Mouse (Mus musculus) bone marrow, adult 2 months (tissue): ENCODE data around the gene Ddc. TPM values are rescaled to one million over a fixed set of nuclear protein-coding genes. Genes with fewer than 3 reads are reported as not detected.

Source experiments
- H3K27ac ChIP-seq: fragments of 200-500 bp; 2 replicates; pipeline ENCODE4 v1.5.1; 2012; ENCODE audit warnings: low read depth, mild to moderate bottlenecking, control low read depth, inconsistent platforms, low read length; ENCODE audit not compliant: control insufficient read depth, poor library complexity, insufficient read depth
- H3K4me1 ChIP-seq: fragments of 200-500 bp; 2 replicates; pipeline ENCODE4 v1.6.1; 2011; ENCODE audit warnings: low read length; ENCODE audit not compliant: control insufficient read depth, insufficient read depth
- H3K4me3 ChIP-seq: fragments of 200-500 bp; replicated peaks from 2 replicates; pipeline ENCODE3; 2011; ENCODE audit warnings: mild to moderate bottlenecking, low read depth, low read length, control low read depth; ENCODE audit not compliant: control insufficient read depth
- CTCF ChIP-seq: fragments of 200-500 bp; IDR thresholded peaks from 2 replicates; pipeline ENCODE4 v1.5.1; 2011; ENCODE audit warnings: low read length, control low read depth; ENCODE audit not compliant: control insufficient read depth, insufficient read depth
- POLR2A ChIP-seq: fragments of 200-500 bp; IDR thresholded peaks from 2 replicates; pipeline ENCODE4 v1.6.1; 2011; ENCODE audit warnings: low read depth, mild to moderate bottlenecking, control low read depth, low read length, borderline replicate concordance; ENCODE audit not compliant: control insufficient read depth
- WGBS: fragments of 180-500 bp; shearing (Covaris S2); methylation state at CpG from one replicate; pipeline ENCODE4 v1.1.7; 2018; 5-methylcytosine and 5-hydroxymethylcytosine counted together
- polyA plus RNA-seq: library from polyadenylated mRNA; stranded (reverse); fragments of >200 nt; gene quantifications from 2 replicates; pipeline ENCODE4 v1.2.4, GENCODE M21; 2011; ENCODE audit warnings: low replicate concordance; ENCODE audit not compliant: missing spikeins, insufficient read depth, insufficient read length

Ddc gene
- 1.6 and 2.0 TPM in 2 replicates for polyA plus RNA-seq

DNA sequence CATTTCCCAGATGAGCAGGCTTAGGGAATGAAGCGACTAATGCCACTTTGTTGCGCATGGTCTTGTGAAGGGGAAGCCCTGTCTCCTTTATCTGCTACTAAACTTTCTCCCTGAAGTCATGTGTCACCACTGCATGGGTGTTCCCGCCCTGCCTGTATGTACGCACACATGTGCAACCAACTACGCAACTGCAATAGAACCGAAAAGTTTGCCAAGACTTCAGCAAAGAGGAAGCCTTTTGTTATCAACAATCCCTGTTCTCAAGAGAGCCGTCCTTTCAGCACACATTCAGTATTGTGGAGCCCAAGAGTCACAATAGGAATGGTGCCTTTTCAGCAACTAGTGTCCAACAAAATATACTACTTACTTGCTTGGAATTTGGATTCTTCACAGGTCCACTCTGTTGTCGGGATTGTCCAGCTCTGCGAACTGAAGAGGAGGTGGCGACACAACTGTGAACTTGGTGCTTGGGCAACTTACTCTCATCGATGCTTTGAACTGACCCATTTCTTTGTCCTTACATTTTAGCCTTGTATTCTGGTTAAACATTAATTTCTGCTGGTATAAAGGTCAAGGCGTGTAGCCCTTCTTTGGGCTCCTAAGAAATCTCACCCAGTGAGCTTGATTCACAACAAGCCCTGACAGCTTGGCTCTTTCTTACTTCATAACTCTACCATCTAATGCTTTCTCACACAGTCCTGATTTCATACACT lies at the start of gene Ddc:
TSS of gene Ddc (minus strand) at position 500 of the 713 bp plus-strand sequence.
- Histone ChIP-seq H3K27ac (no peak within 1 kb of the TSS), H3K4me3 (no peak within 1 kb of the TSS), H3K4me1 (no peaks in the 10 kb centered on the region)
- 68% methylated on average over 12 of the region's 12 CpGs for WGBS
- TF ChIP-seq POLR2A: no peak
- no peak for TF ChIP-seq CTCF

- Histone ChIP-seq H3K4me3 (no peak overlapping the region), H3K4me1 (no peaks in the 10 kb centered on the region; the same call in 1 of the 2 replicates), H3K27ac (no peak overlapping the region)
- no peak for TF ChIP-seq CTCF
- no peak for TF ChIP-seq POLR2A
- WGBS: 84% methylated on average over 4 of the region's 4 CpGs
Observed at GRCm38 (mm10) chr11:11945766-11946165, 47.8 kb upstream of the Ddc start.

DNA sequence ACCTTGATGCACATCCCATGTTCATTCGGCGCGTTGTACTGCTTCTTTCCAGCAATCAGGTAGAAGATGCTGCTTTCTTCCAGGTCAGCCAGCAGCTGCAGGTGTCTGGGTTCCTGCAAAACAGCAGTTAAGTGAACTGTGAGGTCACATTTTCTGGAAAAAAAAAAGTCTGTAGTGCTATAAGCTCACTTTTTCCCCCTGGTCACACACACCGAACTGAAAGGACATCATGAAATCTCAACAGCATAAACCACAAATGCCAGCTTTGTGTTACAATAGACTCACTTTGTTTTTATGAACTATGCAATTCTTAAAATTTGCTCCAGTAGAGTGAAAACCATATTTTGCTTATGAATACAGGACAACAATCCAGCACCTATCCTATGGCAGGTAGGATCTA lies 46.9 kb upstream of the Ddc start:
- TF ChIP-seq POLR2A (no peak), CTCF (no peak)
- WGBS: 84% methylated on average over 4 of the region's 4 CpGs
- no peak overlapping the region for H3K27ac ChIP-seq
- no peaks in the 10 kb centered on the region; the same call in 1 of the 2 replicates for H3K4me1 ChIP-seq
- no peak overlapping the region for H3K4me3 ChIP-seq

- H3K4me3 ChIP-seq: no peak overlapping the region
- TF ChIP-seq CTCF (no peak), POLR2A (no peak)
- H3K27ac ChIP-seq: no peak overlapping the region
- no peaks in the 10 kb centered on the region; the same call in 1 of the 2 replicates for H3K4me1 ChIP-seq
Observed at GRCm38 (mm10) chr11:11944082-11944349, 46.1 kb upstream of the Ddc start.

DNA sequence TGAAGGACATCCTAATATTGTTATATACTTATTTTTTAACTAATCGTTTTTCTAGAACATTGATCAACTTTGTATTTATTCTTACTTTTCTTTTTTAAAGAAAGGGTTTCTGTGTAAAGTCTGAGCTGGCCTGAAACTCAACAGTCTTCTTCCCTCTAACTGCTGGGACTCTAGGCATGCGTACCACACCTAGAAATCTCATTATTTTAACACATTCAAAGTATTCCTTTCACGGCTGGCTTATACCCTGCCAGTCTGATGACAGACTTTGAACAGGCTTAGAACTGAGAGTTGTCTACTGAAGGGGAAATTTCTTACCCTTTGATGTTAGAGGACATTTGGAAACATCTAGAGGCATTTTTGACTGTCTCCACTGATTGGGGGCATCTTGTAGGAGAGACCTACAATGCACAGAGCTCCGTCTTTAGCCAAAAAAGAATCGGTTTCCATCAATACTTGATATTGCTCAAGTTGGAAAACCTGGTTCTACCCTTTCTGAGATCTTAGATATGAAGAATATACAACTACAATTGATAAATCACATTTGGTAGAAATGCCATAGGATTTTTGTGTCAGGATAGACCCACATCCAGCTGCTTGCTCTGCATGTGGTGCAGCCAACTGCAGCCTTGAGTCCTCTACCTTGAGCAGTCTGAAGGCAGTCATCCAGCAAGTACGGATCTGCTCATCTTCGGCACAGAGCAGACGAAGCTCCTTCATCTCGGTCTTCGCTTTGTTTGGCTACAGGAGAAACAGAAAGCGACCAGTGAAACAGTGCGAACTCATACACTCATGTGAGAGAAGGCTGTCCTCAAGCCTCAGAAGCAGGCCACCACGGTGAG lies 45.5 kb upstream of the Ddc start:
- WGBS: 83% methylated on average over 13 of the region's 13 CpGs
- TF ChIP-seq CTCF (no peak), POLR2A (no peak)
- H3K27ac ChIP-seq: no peak overlapping the region

DNA sequence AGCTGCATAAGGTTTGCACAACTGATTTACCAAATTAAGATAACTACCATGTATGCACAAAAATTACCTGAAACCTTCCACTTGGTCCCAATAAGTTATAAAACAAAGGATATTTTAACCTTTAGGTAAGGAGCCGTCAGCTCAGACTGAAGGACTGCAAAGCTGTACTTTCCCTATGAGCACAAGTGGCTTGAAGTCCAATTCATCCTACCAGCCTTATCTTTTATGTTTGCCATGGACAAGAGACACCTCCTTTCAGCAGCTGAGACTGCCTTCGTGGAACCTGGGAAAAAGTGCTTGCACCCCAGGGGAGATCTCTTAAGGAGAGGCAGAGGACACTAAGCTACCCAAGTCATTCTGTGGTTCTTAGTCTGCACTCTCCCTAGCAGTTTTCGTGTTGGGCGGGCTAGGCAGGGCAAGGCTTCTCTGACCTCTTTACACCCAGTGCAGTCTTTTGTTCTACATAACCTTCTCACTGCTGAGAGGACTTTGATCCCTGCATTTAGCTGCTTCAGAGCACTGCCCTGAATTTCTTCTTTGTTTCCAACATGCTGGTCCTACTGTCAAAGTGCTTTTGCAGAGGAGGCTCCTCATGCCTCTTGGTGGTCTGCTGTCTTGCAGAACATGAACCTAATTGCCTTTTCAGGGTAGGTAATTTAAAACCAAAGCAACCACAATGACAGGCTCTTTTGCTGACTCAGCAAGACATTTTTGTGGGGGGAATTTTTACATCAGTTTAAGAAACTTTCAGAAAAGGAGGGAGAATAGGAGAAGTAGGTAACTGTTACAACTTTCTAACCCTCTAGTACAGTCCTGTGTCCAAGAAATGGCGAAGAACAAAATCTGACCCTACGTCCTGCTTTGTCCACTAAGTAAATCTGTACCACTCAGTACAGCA lies 44.6 kb upstream of the Ddc start:
- 66% methylated on average over 6 of the region's 6 CpGs for WGBS
- H3K27ac ChIP-seq: no peak overlapping the region
- TF ChIP-seq POLR2A (no peak), CTCF (no peak)
- no peak overlapping the region for H3K4me3 ChIP-seq
- H3K4me1 ChIP-seq: no peaks in the 10 kb centered on the region; the same call in 1 of the 2 replicates

More for the DNA sequence above, 45.5 kb upstream of the Ddc start:
- no peak overlapping the region for H3K4me3 ChIP-seq
- H3K4me1 ChIP-seq: no peaks in the 10 kb centered on the region; the same call in 1 of the 2 replicates

GRCm38 (mm10) chr11:11940833-11941681 lies 43.1 kb upstream of the Ddc start:
- H3K4me1 ChIP-seq: no peaks in the 10 kb centered on the region; the same call in 1 of the 2 replicates
- 75% methylated on average over 5 of the region's 5 CpGs for WGBS
- no peak for TF ChIP-seq CTCF
- no peak for TF ChIP-seq POLR2A
- no peak overlapping the region for H3K4me3 ChIP-seq
- H3K27ac ChIP-seq: no peak overlapping the region

DNA sequence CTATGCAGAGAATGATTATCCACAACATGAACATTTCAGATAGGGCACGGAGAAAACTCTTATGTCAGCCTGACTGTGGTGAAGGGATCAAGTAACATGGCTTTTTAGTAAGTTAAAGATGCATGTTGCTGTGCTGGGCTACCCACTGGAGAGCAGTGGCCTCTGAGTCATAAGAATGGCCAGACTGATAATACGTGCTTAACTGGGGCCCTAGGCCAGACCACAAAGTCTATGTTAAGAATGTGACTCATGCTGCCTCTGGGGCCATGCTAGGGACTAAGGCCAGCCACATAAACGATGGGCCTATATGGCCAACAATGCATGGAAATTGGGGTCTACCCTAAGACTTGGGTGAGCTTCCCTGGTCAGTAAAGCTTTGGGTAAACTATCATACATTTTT lies 41.7 kb upstream of the Ddc start:
- Histone ChIP-seq H3K4me1 (no peaks in the 10 kb centered on the region; the same call in 1 of the 2 replicates), H3K4me3 (no peak overlapping the region), H3K27ac (no peak overlapping the region)
- 58% methylated on average over 3 of the region's 3 CpGs for WGBS
- no peak for TF ChIP-seq POLR2A
- TF ChIP-seq CTCF: no peak
